Mouse (Mus musculus) liver, embryonic 11.5 days (tissue): ENCODE results near the gene Zbtb32. TPM values are rescaled to one million over a fixed set of nuclear protein-coding genes. Genes with fewer than 3 reads are reported as not detected.

Source experiments
- ATAC-seq: fragments of 200-750 bp; cut with Nextera tagmentation; replicated peaks from 2 replicates; pipeline ENCODE4 v1.8.0; 2017; ENCODE audit warnings: moderate number of reproducible peaks, mild to moderate bottlenecking, moderate TSS enrichment, moderate library complexity; ENCODE audit not compliant: low FRiP score
- DNase-seq: peaks from one replicate; pipeline ENCODE4 v3.0.0-alpha.2; 2017; ENCODE audit warnings: low spot score
- H3K27ac ChIP-seq: fragments of 300-500 bp; sonication (generic); 2 replicates; pipeline ENCODE4 v1.5.1; 2014; ENCODE audit warnings: mild to moderate bottlenecking, low read depth, low read length, control low read depth
- H3K27me3 ChIP-seq: fragments of 300-500 bp; sonication (generic); replicated peaks from 2 replicates; pipeline ENCODE4 v1.6.1; 2014; ENCODE audit warnings: low read length, mixed read lengths; ENCODE audit not compliant: control insufficient read depth, insufficient read depth
- H3K36me3 ChIP-seq: fragments of 300-500 bp; sonication (generic); 2 replicates; pipeline ENCODE4 v1.6.1; 2014; ENCODE audit warnings: mild to moderate bottlenecking, low read length, moderate library complexity, mixed read lengths; ENCODE audit not compliant: control insufficient read depth, insufficient read depth
- H3K4me1 ChIP-seq: fragments of 300-500 bp; sonication (generic); replicated peaks from 2 replicates; pipeline ENCODE4 v1.6.1; 2014; ENCODE audit warnings: low read length, mixed read lengths; ENCODE audit not compliant: control insufficient read depth, insufficient read depth
- H3K4me2 ChIP-seq: fragments of 300-500 bp; sonication (generic); 2 replicates; pipeline ENCODE4 v1.6.1; 2014; ENCODE audit warnings: mild to moderate bottlenecking, control low read depth, moderate library complexity
- H3K4me3 ChIP-seq: fragments of 300-500 bp; sonication (generic); 2 replicates; pipeline ENCODE4 v1.5.1; 2014; ENCODE audit warnings: low read depth, low read length, control low read depth
- H3K9ac ChIP-seq: fragments of 300-500 bp; sonication (generic); 2 replicates; pipeline ENCODE4 v1.6.1; 2014; ENCODE audit warnings: low read depth, low read length, control low read depth
- H3K9me3 ChIP-seq: fragments of 300-500 bp; sonication (generic); 2 replicates; pipeline ENCODE4 v1.6.1; 2016; ENCODE audit warnings: low read length, inconsistent platforms, mixed read lengths; ENCODE audit not compliant: control insufficient read depth
- WGBS: fragments of 180-500 bp; shearing (Covaris S2); extraction: QIAGEN DNeasy Blood & Tissue Kit; methylation state at CpG from one replicate; pipeline ENCODE4 v1.1.7; 2014; 5-methylcytosine and 5-hydroxymethylcytosine counted together
- polyA plus RNA-seq: library from polyadenylated mRNA; unstranded; fragments of >200 nt; fragmentation: Nextera tagmentation; extraction: Ambion mirVana; gene quantifications from 2 replicates; pipeline ENCODE4 v1.2.1, GENCODE M21; 2014

Zbtb32 gene
- polyA plus RNA-seq, 1 experiment from 2014 or later = 0.25 TPM

- Histone ChIP-seq H3K9me3 (no peaks in the 10 kb centered on the region), H3K4me3 (peak within 1 kb of the TSS; percentile 79), H3K9ac (peak within 1 kb of the TSS; percentile 81), H3K27ac (0 out of 2 replicates have a peak within 1 kb of the TSS, but pooled peaks have one; percentile 10), H3K36me3 (peaks cover 30% of the 10 kb centered on the region), H3K27me3 (no peaks in the 10 kb centered on the region), H3K4me2 (peak within 1 kb of the TSS; percentile 93), H3K4me1 (peaks cover 7% of the 10 kb centered on the region)
- ATAC-seq = peak; percentile 93
- WGBS = 1% methylated on average over 44 of the region's 44 CpGs
- peak; percentile 86 for DNase-seq
Observed at GRCm38 (mm10) chr7:30625530-30626384, 27.0 kb upstream of the Zbtb32 start, which contains the start of gene Cox6b1. Gene Cox6b1 (minus strand): TSS chr7:30626151.

GRCm38 (mm10) chr7:30619202-30619601 is 20.5 kb upstream of the Zbtb32 start:
- H3K36me3 ChIP-seq = peaks cover 66% of the 10 kb centered on the region
- ATAC-seq (no peak), DNase-seq (no peak)
- no peaks in the 10 kb centered on the region for H3K9me3 ChIP-seq
- H3K27me3 ChIP-seq = no peaks in the 10 kb centered on the region
- no peak overlapping the region for H3K4me3 ChIP-seq
- H3K4me1 ChIP-seq = peaks cover 9% of the 10 kb centered on the region; the same call in 1 of the 2 replicates
- no peak overlapping the region for H3K27ac ChIP-seq
- no peak overlapping the region for H3K4me2 ChIP-seq
- 76% methylated on average over 3 of the region's 3 CpGs for WGBS
- no peak overlapping the region for H3K9ac ChIP-seq

GRCm38 (mm10) chr7:30618658-30619057 is 19.9 kb upstream of the Zbtb32 start:
- H3K4me1 ChIP-seq = peaks cover 9% of the 10 kb centered on the region; the same call in 1 of the 2 replicates
- 95% methylated on average over 9 of the region's 9 CpGs for WGBS
- H3K4me2 ChIP-seq = no peak overlapping the region
- no peak overlapping the region for H3K27ac ChIP-seq
- DNase-seq (no peak), ATAC-seq (no peak)
- no peaks in the 10 kb centered on the region for H3K27me3 ChIP-seq
- no peak overlapping the region for H3K9ac ChIP-seq
- peaks cover 61% of the 10 kb centered on the region for H3K36me3 ChIP-seq
- no peak overlapping the region for H3K4me3 ChIP-seq
- no peaks in the 10 kb centered on the region for H3K9me3 ChIP-seq

GRCm38 (mm10) chr7:30615049-30615760 is 16.5 kb upstream of the Zbtb32 start:
- H3K4me2 ChIP-seq = no peak overlapping the region
- no peaks in the 10 kb centered on the region for H3K27me3 ChIP-seq
- H3K4me1 ChIP-seq = peaks cover 9% of the 10 kb centered on the region; the same call in 1 of the 2 replicates
- no peaks in the 10 kb centered on the region for H3K9me3 ChIP-seq
- peak; percentile 59; the same call in 1 of the 2 replicates for ATAC-seq
- no peak overlapping the region for H3K9ac ChIP-seq
- DNase-seq = no peak
- no peak overlapping the region for H3K4me3 ChIP-seq
- peaks cover 40% of the 10 kb centered on the region for H3K36me3 ChIP-seq
- 63% methylated on average over 5 of the region's 5 CpGs for WGBS
- H3K27ac ChIP-seq = no peak overlapping the region

- Histone ChIP-seq H3K4me2 (no peak overlapping the region), H3K27me3 (no peaks in the 10 kb centered on the region), H3K4me1 (peaks cover 9% of the 10 kb centered on the region; the same call in 1 of the 2 replicates), H3K9ac (no peak overlapping the region), H3K36me3 (peaks cover 34% of the 10 kb centered on the region), H3K27ac (no peak overlapping the region), H3K4me3 (no peak overlapping the region), H3K9me3 (no peaks in the 10 kb centered on the region)
- WGBS = 69% methylated on average over 2 of the region's 2 CpGs
- DNase-seq (no peak), ATAC-seq (no peak)
Observed at GRCm38 (mm10) chr7:30614454-30614853, 15.7 kb upstream of the Zbtb32 start.

GRCm38 (mm10) chr7:30613529-30614112 is 14.9 kb upstream of the Zbtb32 start:
- no peak; the same call in 1 of the 2 replicates for ATAC-seq
- Histone ChIP-seq H3K4me2 (no peak overlapping the region), H3K4me3 (no peak overlapping the region), H3K4me1 (peaks cover 9% of the 10 kb centered on the region; the same call in 1 of the 2 replicates), H3K36me3 (peaks cover 26% of the 10 kb centered on the region), H3K27ac (no peak overlapping the region), H3K9ac (no peak overlapping the region), H3K9me3 (no peaks in the 10 kb centered on the region), H3K27me3 (no peaks in the 10 kb centered on the region)
- 26% methylated on average over 14 of the region's 14 CpGs for WGBS
- DNase-seq = peak; percentile 65

GRCm38 (mm10) chr7:30612654-30613402 is 14.1 kb upstream of the Zbtb32 start, which contains the start of gene Upk1a:
Gene Upk1a (minus strand): TSS chr7:30612847.
- H3K9me3 ChIP-seq = no peaks in the 10 kb centered on the region
- WGBS = 77% methylated on average over 8 of the region's 8 CpGs
- DNase-seq (no peak), ATAC-seq (no peak)
- peaks cover 11% of the 10 kb centered on the region; the same call in 1 of the 2 replicates for H3K4me1 ChIP-seq
- H3K4me2 ChIP-seq = no peak within 1 kb of the TSS
- H3K36me3 ChIP-seq = peaks cover 19% of the 10 kb centered on the region
- H3K9ac ChIP-seq = no peak within 1 kb of the TSS
- no peaks in the 10 kb centered on the region for H3K27me3 ChIP-seq
- no peak within 1 kb of the TSS for H3K4me3 ChIP-seq
- no peak within 1 kb of the TSS for H3K27ac ChIP-seq

- H3K4me1 ChIP-seq = 0 out of 2 replicates have a peak, but pooled peaks cover 2% of the 10 kb centered on the region
- H3K9me3 ChIP-seq = no peaks in the 10 kb centered on the region
- H3K36me3 ChIP-seq = no peaks in the 10 kb centered on the region
- 50% methylated on average over 7 of the region's 7 CpGs for WGBS
- H3K9ac ChIP-seq = no peak overlapping the region
- no peaks in the 10 kb centered on the region for H3K27me3 ChIP-seq
- no peak overlapping the region for H3K27ac ChIP-seq
- H3K4me3 ChIP-seq = no peak overlapping the region
- H3K4me2 ChIP-seq = no peak overlapping the region
- no peak; the same call in 1 of the 2 replicates for ATAC-seq
- no peak for DNase-seq
Observed at GRCm38 (mm10) chr7:30610043-30610442, 11.3 kb upstream of the Zbtb32 start.
